Mouse (Mus musculus) layer of hippocampus, adult 11-12 months (tissue): ENCODE data around the gene Olfr1089.

Source experiments
- DNase-seq: peaks from one replicate; pipeline ENCODE4 v3.0.0; 2022; ENCODE audit warnings: low spot score

Gene Olfr1089

DNA sequence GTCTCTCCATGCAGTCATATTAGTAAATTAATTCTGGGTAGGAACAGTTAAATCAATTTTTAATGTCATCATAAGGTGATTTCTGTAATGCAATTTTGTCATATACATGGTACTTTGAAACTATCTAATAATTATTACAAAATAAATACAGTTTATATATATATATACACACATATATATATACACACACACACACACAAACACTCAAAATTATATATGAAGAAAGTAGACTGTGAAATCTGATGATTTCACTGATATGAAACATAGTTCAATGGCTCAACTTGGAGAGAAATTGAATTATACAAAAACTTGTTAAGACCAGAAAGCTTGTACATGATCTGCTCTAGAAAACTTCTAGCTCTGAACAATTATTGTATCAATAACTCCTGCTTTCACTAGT is at the start of gene Olfr1089:
TSS of gene Olfr1089 (minus strand) at position 101 of the 400 bp plus-strand sequence.
- no peak for DNase-seq

DNA sequence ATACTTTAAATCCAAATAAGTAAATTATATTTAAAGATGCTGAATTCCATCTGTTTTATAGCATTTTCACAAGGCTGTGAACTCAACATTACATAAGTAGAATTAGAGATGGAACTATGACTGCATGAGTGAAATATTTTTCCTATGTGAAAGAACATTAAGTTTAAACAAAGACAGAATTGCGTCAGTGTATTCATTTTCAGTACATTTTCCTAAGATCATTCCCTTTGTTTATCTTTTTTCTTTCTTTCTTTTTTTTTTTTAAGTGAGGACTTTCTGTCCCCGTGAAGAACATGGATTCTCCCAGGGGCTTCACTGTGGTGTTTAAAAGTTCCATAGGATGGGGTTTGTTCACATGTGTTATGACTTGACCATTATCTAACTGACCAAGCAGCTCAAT is 48.7 kb upstream of the Olfr1089 start, which contains the start of gene Olfr1093:
TSS of gene Olfr1093 (plus strand) at position 301 of the 400 bp plus-strand sequence.
- no peak for DNase-seq

DNA sequence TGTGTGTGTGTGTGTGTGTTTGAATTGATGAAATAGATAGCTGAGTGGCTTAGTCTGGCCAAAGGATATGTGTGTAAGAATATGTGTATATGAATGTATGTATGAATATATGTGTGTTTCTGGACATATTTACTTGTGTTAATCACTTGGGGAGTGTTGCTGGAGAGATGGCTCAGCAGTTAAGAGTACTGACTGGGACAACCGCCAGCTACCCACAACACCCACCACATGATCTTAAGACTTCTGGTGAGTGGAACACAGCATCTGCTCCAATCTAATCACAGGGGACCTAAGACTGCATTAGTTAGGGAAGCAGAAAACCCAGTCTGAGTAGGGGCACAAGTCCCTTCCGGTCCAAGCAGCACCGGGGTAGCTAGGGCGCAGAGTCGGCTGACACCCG is 27.5 kb upstream of the Olfr1089 start:
- DNase-seq: peak; percentile 4

DNA sequence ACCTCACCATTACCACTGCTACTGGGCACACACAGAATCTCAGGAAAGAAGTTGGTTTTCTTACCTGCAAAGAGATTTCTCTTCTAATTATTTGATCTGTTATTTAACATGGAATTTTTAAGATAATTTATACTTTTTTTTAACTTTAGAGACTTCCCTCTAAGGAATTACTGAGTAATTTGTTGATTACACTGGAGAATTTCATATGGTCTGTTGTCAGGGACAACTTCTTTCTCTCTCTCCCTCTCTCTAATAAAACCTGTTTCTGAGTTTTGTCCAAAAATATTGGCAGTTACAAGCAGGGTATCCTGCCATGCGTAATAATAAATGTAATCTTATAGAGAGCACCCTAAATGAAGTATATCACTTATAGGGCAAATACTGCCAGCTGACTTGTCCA is 25.4 kb upstream of the Olfr1089 start, which contains the start of gene Olfr1090:
TSS of gene Olfr1090 (minus strand) at position 101 of the 400 bp plus-strand sequence.
- no peak for DNase-seq

DNA sequence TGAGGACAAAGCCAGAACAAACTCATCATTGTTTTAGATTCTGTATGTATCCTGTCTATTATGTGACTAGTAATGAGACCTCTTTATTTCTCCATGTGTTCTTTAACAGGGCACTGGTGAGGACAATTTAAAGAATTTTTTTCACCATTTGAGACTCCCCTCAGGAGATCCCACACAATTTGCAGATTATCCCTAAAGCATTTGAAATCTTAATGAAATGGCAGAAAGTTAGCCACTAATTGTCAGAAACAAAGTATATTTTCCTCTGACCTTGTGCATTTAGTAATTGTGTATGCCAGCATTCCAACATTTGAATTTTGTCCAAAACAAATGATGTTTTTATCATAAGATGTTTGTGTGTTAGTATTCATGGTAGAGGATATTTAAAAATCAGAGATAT is 35.2 kb downstream of the Olfr1089 start, which contains the start of gene Olfr1087:
TSS of gene Olfr1087 (minus strand) at position 101 of the 400 bp plus-strand sequence.
- no peak for DNase-seq
